Mouse (Mus musculus) lung, postnatal 0 days (tissue): ENCODE data around the gene Tmem151a.
"Not testable (repeated sequence)": the region's sequence is repeated elsewhere in the genome, so short reads cannot be mapped to it uniquely, and the experiment has no call there.

ENCODE experiments used
- CTCF ChIP-seq: IDR thresholded peaks from 2 replicates; pipeline ENCODE4 v1.5.1; 2016; ENCODE audit warnings: antibody characterized with exemption, mild to moderate bottlenecking
- EP300 ChIP-seq: IDR thresholded peaks from 2 replicates; pipeline ENCODE4 v1.6.1; 2016; ENCODE audit warnings: antibody characterized with exemption, mild to moderate bottlenecking, control low read depth

GRCm38 (mm10) chr19:5086533-5086932 lies 1.2 kb upstream of the Tmem151a start:
- peak; percentile 25; the same call in 1 of the 2 replicates for TF ChIP-seq CTCF
- not testable (repeated sequence) for TF ChIP-seq EP300
